Mouse (Mus musculus) spleen, embryonic (tissue): ENCODE results near the gene Ryr3.

Experiments
- CTCF ChIA-PET: fragments of 350-600 bp; sonication (Branson Sonifier 250); formaldehyde crosslinking; loops from one replicate; lab custom pipeline; 2022; lab: Charles Lee

Gene Ryr3

DNA sequence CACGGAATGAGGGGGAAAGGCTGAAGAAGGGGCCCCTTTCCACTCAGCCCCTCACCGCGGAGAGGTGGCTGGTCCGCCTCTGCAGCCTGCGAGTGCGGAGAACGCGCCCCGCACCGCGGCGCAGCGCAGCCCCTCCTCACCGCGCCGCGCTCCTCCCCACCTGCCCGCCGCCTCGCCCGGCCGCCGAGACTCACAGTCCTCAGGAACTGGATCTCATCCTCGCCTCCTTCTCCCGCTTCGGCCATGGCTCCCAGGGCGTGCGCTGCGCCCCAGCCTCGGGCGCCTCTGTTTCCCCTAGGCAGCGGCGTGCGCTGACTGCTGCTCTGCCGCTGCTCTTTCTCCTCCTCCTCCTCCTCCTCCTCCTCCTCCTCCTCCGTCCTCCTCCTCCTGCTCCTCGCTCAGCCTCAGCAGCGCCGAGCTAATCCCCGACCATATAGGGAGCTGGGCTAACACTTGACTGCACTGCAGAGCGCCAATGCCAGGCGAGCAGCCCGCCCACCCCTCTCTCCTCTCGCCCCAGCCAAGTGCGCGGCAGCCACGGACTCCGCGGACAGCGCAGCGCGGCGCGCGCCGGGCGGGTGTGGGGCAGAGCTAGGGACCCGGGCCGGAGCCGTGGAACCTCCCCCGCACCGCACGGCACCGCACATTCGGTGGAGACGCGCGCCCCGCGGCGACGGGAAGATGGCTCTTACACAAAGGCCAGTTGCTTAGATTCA is at the start of gene Ryr3:
Ryr3 (minus strand) TSS at position 351 of the 716 bp plus-strand sequence.
- CTCF ChIA-PET, result no interaction called here

DNA sequence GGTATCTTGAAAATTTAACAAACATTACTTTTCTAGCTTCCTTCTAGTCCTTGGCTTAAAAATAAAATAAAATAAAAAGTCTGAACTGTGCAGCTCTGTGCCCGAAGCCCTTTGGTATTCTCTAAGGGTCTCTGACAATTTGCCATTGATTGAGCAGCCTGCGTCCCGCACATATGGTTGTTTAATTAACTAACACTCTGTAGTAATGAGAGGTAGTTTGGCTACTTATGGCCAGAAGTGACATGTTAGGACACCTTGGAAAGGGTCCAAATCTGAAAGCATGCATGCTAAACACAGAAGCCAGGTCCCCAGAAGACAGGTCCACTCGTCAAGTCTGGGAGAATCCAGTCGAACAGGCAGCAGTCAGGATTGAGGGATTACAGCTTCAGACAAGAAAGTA is 22.0 kb upstream of the Ryr3 start:
- CTCF ChIA-PET, result no interaction called here

- CTCF ChIA-PET, result no interaction called here
Measured at GRCm38 (mm10) chr2:113236993-113237392, 20.1 kb upstream of the Ryr3 start.

DNA sequence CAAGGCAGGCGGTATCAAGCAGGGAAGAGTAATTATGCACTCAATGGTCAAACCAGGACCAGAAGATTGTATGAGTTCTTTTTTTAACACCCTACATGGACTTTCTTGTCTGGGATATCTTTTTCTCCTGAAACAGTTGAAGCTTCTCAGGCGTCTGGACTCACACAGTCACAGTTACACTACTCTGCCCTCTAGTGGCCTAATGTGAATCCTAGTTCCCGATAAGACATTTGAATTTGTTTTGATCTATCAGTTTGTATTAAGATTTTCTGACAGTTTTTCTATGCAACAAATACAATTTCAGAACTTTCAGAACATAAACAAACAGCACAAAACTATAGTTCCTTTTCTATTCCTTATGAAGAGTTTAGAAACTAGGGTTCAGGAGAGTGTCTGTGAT is 17.7 kb upstream of the Ryr3 start:
- CTCF ChIA-PET, result no interaction called here

DNA sequence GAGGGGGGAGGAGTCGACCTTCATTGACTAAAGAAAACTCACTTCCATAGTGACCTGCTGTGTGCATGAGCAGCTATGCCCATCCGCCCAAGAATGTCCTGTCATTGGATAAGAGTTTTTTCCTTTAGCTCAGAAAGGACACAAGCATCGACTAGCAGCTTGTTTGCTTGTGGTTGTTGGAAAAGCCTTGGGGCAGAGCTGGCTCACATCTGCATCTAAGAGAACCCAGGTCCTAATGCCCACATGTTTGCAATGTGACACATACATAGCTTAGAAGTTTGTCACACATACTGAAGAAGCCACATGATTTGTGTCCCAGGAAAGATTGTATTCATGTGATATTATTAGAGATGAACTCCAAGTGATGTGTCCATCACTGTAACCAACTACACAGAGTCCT is 16.5 kb upstream of the Ryr3 start:
- CTCF ChIA-PET, result interaction anchor here (0.6 kb wide), 1 partner anchor 13 kb away, joined by 4 read pairs; no protein-coding TSS in a partner anchor

GRCm38 (mm10) chr2:113216105-113216745 is 671 bp downstream of the Ryr3 start:
- CTCF ChIA-PET, result no interaction called here

GRCm38 (mm10) chr2:113210023-113210422 is 6.9 kb downstream of the Ryr3 start:
- CTCF ChIA-PET, result no interaction called here

DNA sequence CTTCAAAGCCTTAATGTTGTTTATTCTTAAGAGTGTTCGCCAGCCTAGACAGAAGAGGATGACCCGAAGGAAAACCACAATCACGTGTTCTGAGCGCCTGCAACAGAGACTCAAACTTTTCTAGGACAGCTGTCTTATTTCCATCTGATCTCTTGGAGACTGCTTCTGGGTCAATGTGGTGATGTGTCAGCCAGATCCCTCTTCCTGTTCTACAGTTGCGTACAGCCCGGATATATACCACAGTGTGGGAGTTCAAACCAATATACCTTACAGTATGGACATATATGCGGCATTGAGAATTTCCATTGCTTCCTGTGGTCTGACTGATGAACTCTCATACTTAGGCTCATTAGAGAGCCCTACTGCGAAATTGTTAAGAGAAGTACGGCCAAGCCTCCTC is 7.6 kb downstream of the Ryr3 start:
- CTCF ChIA-PET, result no interaction called here

- CTCF ChIA-PET, result no interaction called here
Measured at GRCm38 (mm10) chr2:113202857-113203256, 14.0 kb downstream of the Ryr3 start.

DNA sequence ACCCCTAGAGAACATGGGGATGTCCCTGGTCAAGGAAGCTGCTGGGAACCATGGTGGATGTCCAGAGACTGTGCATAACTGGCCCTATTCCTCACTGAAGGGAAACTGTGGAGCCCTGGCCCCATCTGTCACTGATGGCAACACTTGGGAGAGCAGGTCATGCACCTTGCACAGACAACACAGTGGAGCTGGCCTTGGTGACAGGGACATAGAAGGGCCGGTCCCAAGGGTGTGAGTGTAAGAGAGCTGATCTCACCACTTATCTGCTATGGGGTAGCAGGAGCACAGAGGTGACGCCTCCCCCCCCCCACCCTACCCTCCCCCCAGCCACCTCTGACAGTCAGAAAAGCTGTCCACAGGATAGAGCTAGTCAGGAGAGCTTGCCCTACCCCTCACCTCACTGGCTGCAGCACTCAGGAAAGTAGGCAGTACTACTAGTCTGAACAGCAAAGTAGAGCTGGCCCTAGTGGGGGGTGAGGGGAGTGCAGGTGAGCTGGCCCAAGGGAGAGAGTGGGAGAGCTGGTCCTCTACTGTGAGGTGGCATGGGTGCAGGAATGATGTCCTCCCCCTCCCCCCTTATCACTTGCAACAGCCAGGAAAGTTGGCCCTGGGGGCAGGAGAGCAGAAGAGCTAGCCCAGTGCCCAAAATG is 17.7 kb downstream of the Ryr3 start:
- CTCF ChIA-PET, result no interaction called here

- CTCF ChIA-PET, result no interaction called here
Measured at GRCm38 (mm10) chr2:113187158-113187557, 29.7 kb downstream of the Ryr3 start.

DNA sequence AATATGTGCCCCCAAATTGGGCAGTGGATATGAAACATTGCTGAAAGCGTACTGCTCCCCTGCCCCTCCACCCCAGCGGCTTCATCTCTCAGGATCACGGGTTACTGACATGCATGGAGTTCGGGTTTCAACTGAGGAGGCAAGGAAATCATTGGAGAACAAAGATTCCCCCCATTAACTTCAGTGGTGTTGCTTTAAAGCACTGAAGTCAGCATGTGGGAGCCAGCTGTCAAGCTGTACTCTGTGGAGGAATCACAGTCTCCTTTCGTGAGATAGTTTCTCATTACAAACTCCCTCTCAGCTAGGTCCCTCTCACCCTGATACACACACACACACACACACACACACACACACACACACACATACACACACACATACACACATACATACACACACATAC is 35.2 kb downstream of the Ryr3 start:
- CTCF ChIA-PET, result no interaction called here

GRCm38 (mm10) chr2:113178047-113178446 is 38.8 kb downstream of the Ryr3 start:
- CTCF ChIA-PET, result no interaction called here

GRCm38 (mm10) chr2:113176337-113176736 is 40.6 kb downstream of the Ryr3 start:
- CTCF ChIA-PET, result no interaction called here

GRCm38 (mm10) chr2:113168096-113168495 is 48.8 kb downstream of the Ryr3 start:
- CTCF ChIA-PET, result no interaction called here

DNA sequence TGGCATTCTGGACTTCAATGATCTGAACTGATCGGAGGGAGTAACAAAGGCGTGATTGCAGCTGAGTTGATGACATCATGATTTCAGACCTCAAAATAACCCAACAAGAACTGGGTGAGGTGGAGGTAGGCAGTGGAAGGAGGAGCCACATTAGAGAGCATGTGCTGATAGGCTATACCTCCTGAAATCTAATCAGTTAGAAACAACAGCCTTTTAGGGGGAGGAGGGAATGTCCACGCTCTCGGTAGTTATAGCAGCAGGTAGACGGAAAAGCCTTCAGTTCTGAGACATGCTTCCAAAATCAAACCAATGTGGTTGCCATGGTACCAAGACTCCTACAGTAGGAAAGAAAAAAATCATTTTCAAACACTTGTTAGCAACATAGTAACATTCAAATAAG is 55.4 kb downstream of the Ryr3 start:
- CTCF ChIA-PET, result no interaction called here

- CTCF ChIA-PET, result no interaction called here
Measured at GRCm38 (mm10) chr2:113137766-113138165, 79.1 kb downstream of the Ryr3 start.

GRCm38 (mm10) chr2:113123476-113123875 is 93.4 kb downstream of the Ryr3 start:
- CTCF ChIA-PET, result no interaction called here

- CTCF ChIA-PET, result no interaction called here
Measured at GRCm38 (mm10) chr2:113119080-113119479, 97.8 kb downstream of the Ryr3 start.

- CTCF ChIA-PET, result no interaction called here
Measured at GRCm38 (mm10) chr2:113116788-113117187, 100.1 kb downstream of the Ryr3 start.

- CTCF ChIA-PET, result no interaction called here
Measured at GRCm38 (mm10) chr2:113115897-113116283, 101.0 kb downstream of the Ryr3 start.

- CTCF ChIA-PET, result no interaction called here
Measured at GRCm38 (mm10) chr2:113115248-113115896, 101.5 kb downstream of the Ryr3 start.
